Mouse (Mus musculus): ENCODE measurements around the gene Ube2u. TPM values are rescaled to one million over a fixed set of nuclear protein-coding genes. Genes with fewer than 3 reads are reported as not detected.

Gene Ube2u
- polyA plus RNA-seq, 1 experiment from 2014 or later = 0.47 TPM

- Histone ChIP-seq H3K27me3 (no peaks in the 10 kb centered on the region), H3K4me2 (replicated peaks) (no peak overlapping the region)
- no peak for ATAC-seq (replicated peaks)
Measured at GRCm38 (mm10) chr4:100517646-100518045, 39.0 kb downstream of the Ube2u start.

GRCm38 (mm10) chr4:100522534-100522933, 43.9 kb downstream of the Ube2u start:
- no peaks in the 10 kb centered on the region for H3K9me3 ChIP-seq
- no peaks in the 10 kb centered on the region for H3K36me3 ChIP-seq
- ATAC-seq (replicated peaks) = no peak
- WGBS = 19% methylated on average over 6 of the region's 6 CpGs
- peaks cover 4% of the 10 kb centered on the region; the same call in 1 of the 2 replicates for H3K27me3 ChIP-seq
- no peak overlapping the region for H3K4me3 ChIP-seq
- H3K4me2 ChIP-seq (replicated peaks) = no peak overlapping the region
- no peak overlapping the region for H3K27ac ChIP-seq (replicated peaks)
- H3K9ac ChIP-seq (replicated peaks) = no peak overlapping the region
- H3K4me1 ChIP-seq = peaks cover 6% of the 10 kb centered on the region

More at GRCm38 (mm10) chr4:100517646-100518045, 39.0 kb downstream of the Ube2u start:
- Histone ChIP-seq H3K36me3 (no peaks in the 10 kb centered on the region), H3K9ac (replicated peaks) (no peak overlapping the region), H3K4me3 (no peak overlapping the region), H3K4me1 (no peaks in the 10 kb centered on the region), H3K27ac (replicated peaks) (no peak overlapping the region), H3K9me3 (no peaks in the 10 kb centered on the region)
- WGBS = 94% methylated on average over 2 of the region's 2 CpGs

GRCm38 (mm10) chr4:100524741-100525140, 46.1 kb downstream of the Ube2u start:
- Histone ChIP-seq H3K27me3 (peaks cover 8% of the 10 kb centered on the region; the same call in 1 of the 2 replicates), H3K4me3 (no peak overlapping the region), H3K9ac (replicated peaks) (no peak overlapping the region), H3K27ac (replicated peaks) (no peak overlapping the region), H3K4me1 (peaks cover 8% of the 10 kb centered on the region), H3K36me3 (no peaks in the 10 kb centered on the region), H3K4me2 (replicated peaks) (no peak overlapping the region), H3K9me3 (no peaks in the 10 kb centered on the region)
- ATAC-seq (replicated peaks) = no peak
- WGBS = 31% methylated on average over 4 of the region's 4 CpGs

GRCm38 (mm10) chr4:100526296-100526695, 47.6 kb downstream of the Ube2u start:
- no peaks in the 10 kb centered on the region for H3K9me3 ChIP-seq
- no peak overlapping the region for H3K9ac ChIP-seq (replicated peaks)
- WGBS = 30% methylated on average over 6 of the region's 6 CpGs
- H3K27ac ChIP-seq (replicated peaks) = no peak overlapping the region
- no peak overlapping the region for H3K4me2 ChIP-seq (replicated peaks)
- no peaks in the 10 kb centered on the region for H3K36me3 ChIP-seq
- no peak for ATAC-seq (replicated peaks)
- H3K27me3 ChIP-seq = peaks cover 8% of the 10 kb centered on the region; the same call in 1 of the 2 replicates
- H3K4me1 ChIP-seq = peaks cover 8% of the 10 kb centered on the region
- H3K4me3 ChIP-seq = no peak overlapping the region

GRCm38 (mm10) chr4:100527086-100527485, 48.4 kb downstream of the Ube2u start:
- ATAC-seq (replicated peaks) = peak; percentile 23; the same call in 1 of the 2 replicates
- Histone ChIP-seq H3K27ac (replicated peaks) (no peak overlapping the region), H3K4me3 (peak overlapping the region; percentile 20; the same call in 1 of the 2 replicates), H3K9me3 (no peaks in the 10 kb centered on the region), H3K4me2 (replicated peaks) (peak overlapping the region; percentile 34), H3K36me3 (no peaks in the 10 kb centered on the region), H3K9ac (replicated peaks) (no peak overlapping the region), H3K4me1 (peaks cover 8% of the 10 kb centered on the region), H3K27me3 (peaks cover 8% of the 10 kb centered on the region; the same call in 1 of the 2 replicates)
- WGBS = 19% methylated on average over 3 of the region's 3 CpGs

GRCm38 (mm10) chr4:100527554-100528001, 48.9 kb downstream of the Ube2u start:
- Histone ChIP-seq H3K27me3 (peaks cover 8% of the 10 kb centered on the region; the same call in 1 of the 2 replicates), H3K27ac (replicated peaks) (no peak overlapping the region), H3K4me1 (peaks cover 8% of the 10 kb centered on the region), H3K4me2 (replicated peaks) (peak overlapping the region; percentile 34), H3K9ac (replicated peaks) (no peak overlapping the region), H3K36me3 (no peaks in the 10 kb centered on the region), H3K4me3 (peak overlapping the region; percentile 20; the same call in 1 of the 2 replicates), H3K9me3 (no peaks in the 10 kb centered on the region)
- ATAC-seq (replicated peaks) = peak; percentile 61; the same call in 1 of the 2 replicates
- WGBS = 5% methylated on average over 15 of the region's 15 CpGs

GRCm38 (mm10) chr4:100533607-100534006, 55.0 kb downstream of the Ube2u start:
- Histone ChIP-seq H3K9ac (replicated peaks) (no peak overlapping the region), H3K4me2 (replicated peaks) (no peak overlapping the region), H3K4me3 (no peak overlapping the region), H3K9me3 (no peaks in the 10 kb centered on the region), H3K4me1 (no peaks in the 10 kb centered on the region), H3K27ac (replicated peaks) (no peak overlapping the region), H3K36me3 (no peaks in the 10 kb centered on the region), H3K27me3 (no peaks in the 10 kb centered on the region; the same call in 1 of the 2 replicates)
- WGBS = 75% methylated on average over 6 of the region's 6 CpGs
- no peak for ATAC-seq (replicated peaks)

GRCm38 (mm10) chr4:100534946-100535345, 56.3 kb downstream of the Ube2u start:
- no peak overlapping the region for H3K9ac ChIP-seq (replicated peaks)
- no peaks in the 10 kb centered on the region for H3K9me3 ChIP-seq
- no peak overlapping the region for H3K27ac ChIP-seq (replicated peaks)
- no peaks in the 10 kb centered on the region for H3K36me3 ChIP-seq
- 49% methylated on average over 3 of the region's 3 CpGs for WGBS
- H3K4me3 ChIP-seq = no peak overlapping the region
- H3K27me3 ChIP-seq = no peaks in the 10 kb centered on the region
- no peak overlapping the region for H3K4me2 ChIP-seq (replicated peaks)
- no peak for ATAC-seq (replicated peaks)
- H3K4me1 ChIP-seq = no peaks in the 10 kb centered on the region

GRCm38 (mm10) chr4:100537898-100538297, 59.2 kb downstream of the Ube2u start:
- H3K27me3 ChIP-seq = no peaks in the 10 kb centered on the region

GRCm38 (mm10) chr4:100539483-100539882, 60.8 kb downstream of the Ube2u start:
- Histone ChIP-seq H3K4me3 (no peak overlapping the region), H3K4me2 (replicated peaks) (no peak overlapping the region), H3K36me3 (no peaks in the 10 kb centered on the region), H3K4me1 (no peaks in the 10 kb centered on the region), H3K9ac (replicated peaks) (no peak overlapping the region), H3K27me3 (no peaks in the 10 kb centered on the region), H3K27ac (replicated peaks) (no peak overlapping the region), H3K9me3 (no peaks in the 10 kb centered on the region)
- no peak for ATAC-seq (replicated peaks)
- 82% methylated on average over 3 of the region's 3 CpGs for WGBS

More at GRCm38 (mm10) chr4:100537898-100538297, 59.2 kb downstream of the Ube2u start:
- Histone ChIP-seq H3K36me3 (no peaks in the 10 kb centered on the region), H3K9ac (replicated peaks) (no peak overlapping the region), H3K27ac (replicated peaks) (no peak overlapping the region), H3K4me3 (no peak overlapping the region), H3K4me2 (replicated peaks) (no peak overlapping the region), H3K4me1 (no peaks in the 10 kb centered on the region), H3K9me3 (no peaks in the 10 kb centered on the region)
- no peak for ATAC-seq (replicated peaks)
- 2% methylated on average over 3 of the region's 3 CpGs for WGBS

GRCm38 (mm10) chr4:100547905-100548304, 69.3 kb downstream of the Ube2u start:
- H3K9me3 ChIP-seq = no peaks in the 10 kb centered on the region
- ATAC-seq (replicated peaks) = no peak
- no peaks in the 10 kb centered on the region for H3K4me1 ChIP-seq
- no peak overlapping the region for H3K4me2 ChIP-seq (replicated peaks)
- no peaks in the 10 kb centered on the region for H3K27me3 ChIP-seq
- no peak overlapping the region for H3K4me3 ChIP-seq
- H3K27ac ChIP-seq (replicated peaks) = no peak overlapping the region
- WGBS = 78% methylated on average over 4 of the region's 4 CpGs
- no peaks in the 10 kb centered on the region for H3K36me3 ChIP-seq
- H3K9ac ChIP-seq (replicated peaks) = no peak overlapping the region

GRCm38 (mm10) chr4:100553296-100553695, 74.6 kb downstream of the Ube2u start:
- H3K9ac ChIP-seq (replicated peaks) = no peak overlapping the region
- no peaks in the 10 kb centered on the region for H3K9me3 ChIP-seq
- H3K27ac ChIP-seq (replicated peaks) = no peak overlapping the region
- H3K27me3 ChIP-seq = no peaks in the 10 kb centered on the region
- H3K4me2 ChIP-seq (replicated peaks) = no peak overlapping the region
- no peak overlapping the region for H3K4me3 ChIP-seq
- H3K36me3 ChIP-seq = no peaks in the 10 kb centered on the region
- no peaks in the 10 kb centered on the region for H3K4me1 ChIP-seq
- no peak for ATAC-seq (replicated peaks)
- 84% methylated on average over 2 of the region's 2 CpGs for WGBS

All from forebrain, embryonic 15.5 days (tissue).